Mouse (Mus musculus): ENCODE measurements at regions not wholly inside any gene's neighbourhood (a gene's known extent, or its start where the extent isn't known, plus 50 kb on each side); places are given as distances from the start of the nearest gene placed in this dataset.

- DNase-seq = no peak
Measured at GRCm38 (mm10) chr11:110588280-110588679, 189.4 kb downstream of the Map2k6 start.

- peak; percentile 51 for DNase-seq
Measured at GRCm38 (mm10) chr11:110595266-110595862, 196.4 kb downstream of the Map2k6 start.

GRCm38 (mm10) chr11:110605041-110605882 is 206.3 kb downstream of the Map2k6 start:
- no peak for DNase-seq

- DNase-seq = no peak
Measured at GRCm38 (mm10) chr11:110609276-110609675, 210.4 kb downstream of the Map2k6 start.

GRCm38 (mm10) chr11:110610831-110611230 is 211.9 kb downstream of the Map2k6 start:
- DNase-seq = no peak

GRCm38 (mm10) chr11:110632001-110632400 is 233.1 kb downstream of the Map2k6 start:
- no peak for DNase-seq

- peak; percentile 48 for DNase-seq
Measured at GRCm38 (mm10) chr11:110633351-110633750, 234.4 kb downstream of the Map2k6 start.

- DNase-seq = peak; percentile 7
Measured at GRCm38 (mm10) chr11:110642485-110642884, 243.6 kb downstream of the Map2k6 start.

GRCm38 (mm10) chr11:110649575-110650210 is 250.8 kb downstream of the Map2k6 start:
- no peak for DNase-seq

GRCm38 (mm10) chr11:110652068-110652467 is 253.1 kb downstream of the Map2k6 start:
- no peak for DNase-seq

- no peak for DNase-seq
Measured at GRCm38 (mm10) chr11:110656524-110657156, 257.7 kb downstream of the Map2k6 start.

GRCm38 (mm10) chr11:110657854-110658253 is 258.9 kb downstream of the Map2k6 start:
- DNase-seq = no peak

GRCm38 (mm10) chr11:110670626-110671508 is 271.9 kb downstream of the Map2k6 start:
- no peak for DNase-seq

- DNase-seq = peak; percentile 55
Measured at GRCm38 (mm10) chr11:110672941-110673340, 274.0 kb downstream of the Map2k6 start.

GRCm38 (mm10) chr11:110692824-110693223 is 275.0 kb upstream of the Kcnj16 start:
- DNase-seq = no peak

GRCm38 (mm10) chr11:110697067-110697466 is 270.8 kb upstream of the Kcnj16 start:
- no peak for DNase-seq

- no peak for DNase-seq
Measured at GRCm38 (mm10) chr11:110698342-110698741, 269.5 kb upstream of the Kcnj16 start.

GRCm38 (mm10) chr11:110700976-110701375 is 266.9 kb upstream of the Kcnj16 start:
- DNase-seq = no peak

- no peak for DNase-seq
Measured at GRCm38 (mm10) chr11:110702119-110702518, 265.7 kb upstream of the Kcnj16 start.

GRCm38 (mm10) chr11:110703511-110703910 is 264.3 kb upstream of the Kcnj16 start:
- DNase-seq = no peak

GRCm38 (mm10) chr11:110707328-110707727 is 260.5 kb upstream of the Kcnj16 start:
- no peak for DNase-seq

- DNase-seq = no peak
Measured at GRCm38 (mm10) chr11:110715300-110715699, 252.5 kb upstream of the Kcnj16 start.

All from gastrocnemius, postnatal 25 days (tissue).